Mouse (Mus musculus) embryo, embryonic 10.5 days (tissue): ENCODE results near the gene Snrpg.
"Not testable (repeated sequence)": the region's sequence is repeated elsewhere in the genome, so short reads cannot be mapped to it uniquely, and the experiment has no call there.

Experiments used
- DNase-seq: peaks from one replicate; pipeline ENCODE4 v3.0.0-alpha.2; 2015; ENCODE audit warnings: low spot score

Gene Snrpg

GRCm38 (mm10) chr6:86370764-86371339 is at the start of gene Snrpg:
Snrpg (plus strand) TSS chr6:86371304.
- DNase-seq: no peak

DNA sequence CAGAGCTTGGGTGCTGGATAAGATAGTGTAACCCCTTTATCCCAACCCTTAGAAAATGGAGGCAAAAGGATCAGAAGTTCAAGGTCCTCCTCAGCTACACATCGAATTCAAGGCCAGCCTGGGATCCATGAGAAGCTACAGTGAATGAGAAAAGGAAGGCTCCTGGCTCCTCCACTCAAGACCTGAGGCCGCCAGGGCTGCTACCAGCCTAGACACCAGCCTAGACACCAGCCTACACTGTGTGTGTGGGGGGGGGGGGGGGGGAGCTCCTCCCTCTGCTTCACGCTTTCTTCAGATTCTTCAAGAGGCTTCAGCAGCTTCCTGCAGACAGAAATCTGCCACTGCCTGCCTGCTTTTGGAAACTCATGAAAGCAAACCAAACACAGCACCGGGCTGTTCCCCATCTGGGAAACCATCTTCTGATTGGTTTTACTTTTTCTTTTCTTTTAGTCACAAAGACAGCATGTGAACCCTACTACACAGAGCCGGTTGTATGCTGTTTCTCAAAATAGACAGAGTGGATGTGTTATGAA is 49.0 kb upstream of the Snrpg start:
- no peak for DNase-seq

DNA sequence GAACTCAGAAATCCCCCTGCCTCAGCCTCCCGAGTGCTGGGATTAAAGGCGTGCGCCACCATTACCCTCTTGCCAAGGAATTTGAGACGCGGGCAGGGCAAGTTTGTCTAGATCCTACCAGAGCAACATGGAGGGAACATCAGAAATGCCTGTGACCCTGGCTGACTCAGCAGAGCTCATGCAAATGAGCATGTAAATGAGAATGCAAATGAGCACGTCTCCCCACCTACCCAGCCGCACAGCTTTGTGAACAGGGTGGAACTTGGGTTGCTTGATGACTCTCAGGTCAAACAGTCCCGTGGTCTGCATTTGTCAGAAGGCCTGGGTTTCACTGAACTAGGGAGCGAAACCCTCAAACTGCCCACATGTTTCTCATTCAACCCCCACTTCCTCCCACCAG is 48.1 kb upstream of the Snrpg start:
- DNase-seq: no peak

DNA sequence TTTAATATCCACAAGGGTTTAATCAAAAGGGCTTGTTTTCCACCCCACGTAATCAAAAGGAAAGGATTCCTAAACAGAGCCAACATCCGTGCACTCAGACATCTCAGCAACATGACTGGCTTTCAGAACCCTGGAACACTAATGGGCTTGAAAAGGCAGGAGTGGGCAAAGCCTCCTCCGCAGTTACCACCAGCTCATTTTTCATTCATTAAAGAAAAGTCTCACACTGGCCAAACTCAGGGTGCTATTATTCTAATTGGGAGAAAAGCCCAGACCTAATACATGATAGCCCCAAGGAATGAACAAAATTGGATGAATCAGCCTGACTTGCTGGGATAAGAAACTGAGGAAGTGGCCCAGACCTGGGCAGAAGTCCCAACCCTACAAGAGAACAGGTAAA is 46.7 kb upstream of the Snrpg start:
- DNase-seq: no peak

GRCm38 (mm10) chr6:86325646-86326045 is 45.5 kb upstream of the Snrpg start:
- DNase-seq: no peak

- DNase-seq: no peak
These were observed 44.2 kb upstream of the Snrpg start for GRCm38 (mm10) chr6:86326866-86327265.

DNA sequence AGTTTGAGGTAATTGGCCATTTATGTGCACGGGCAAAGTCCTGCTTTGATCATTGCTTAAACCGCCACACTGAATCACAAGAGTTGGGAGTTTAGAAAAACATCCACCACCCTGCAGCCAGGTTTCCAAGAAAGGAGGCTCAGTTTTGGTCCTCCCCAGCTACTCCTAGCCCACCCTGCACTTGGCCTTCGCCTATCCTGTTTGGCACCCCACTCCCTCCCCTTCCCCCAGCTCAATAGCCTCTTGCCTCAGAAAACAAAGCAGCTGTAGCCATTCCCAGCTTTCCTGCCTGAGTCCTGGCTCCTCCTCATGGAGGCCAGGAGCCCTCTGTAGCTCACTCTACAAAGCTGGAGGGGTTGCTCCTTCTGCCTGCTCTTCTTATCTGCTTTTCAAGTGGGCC is 42.7 kb upstream of the Snrpg start:
- DNase-seq: no peak

- no peak for DNase-seq
These were observed 41.2 kb upstream of the Snrpg start for GRCm38 (mm10) chr6:86329943-86330342.

GRCm38 (mm10) chr6:86335121-86335849 is 35.8 kb upstream of the Snrpg start:
- DNase-seq: no peak

GRCm38 (mm10) chr6:86335860-86336259 is 35.2 kb upstream of the Snrpg start:
- no peak for DNase-seq

- DNase-seq: not testable (repeated sequence)
These were observed 34.8 kb upstream of the Snrpg start for GRCm38 (mm10) chr6:86336340-86336739.

- peak; percentile 51 for DNase-seq
These were observed 27.4 kb upstream of the Snrpg start for GRCm38 (mm10) chr6:86343656-86344055.

DNA sequence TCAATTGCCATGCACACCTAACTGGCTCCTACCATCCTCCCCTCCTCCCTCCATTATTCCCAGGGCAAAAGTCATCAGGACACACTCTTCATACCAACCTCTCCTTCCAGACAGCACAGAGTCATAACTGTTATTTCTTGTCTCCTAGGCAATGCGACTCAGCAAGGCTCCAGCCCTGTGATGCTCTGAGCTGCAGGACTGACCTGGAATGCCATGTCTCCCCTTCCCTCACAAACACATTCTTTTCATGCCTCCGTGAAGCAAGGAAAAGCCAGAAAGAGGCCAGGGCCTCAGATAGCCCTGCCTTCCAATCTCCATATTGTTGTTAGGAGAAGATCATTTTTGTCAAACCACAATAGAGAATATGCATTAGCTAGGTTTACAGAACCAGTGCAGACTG is 25.0 kb upstream of the Snrpg start:
- no peak for DNase-seq

DNA sequence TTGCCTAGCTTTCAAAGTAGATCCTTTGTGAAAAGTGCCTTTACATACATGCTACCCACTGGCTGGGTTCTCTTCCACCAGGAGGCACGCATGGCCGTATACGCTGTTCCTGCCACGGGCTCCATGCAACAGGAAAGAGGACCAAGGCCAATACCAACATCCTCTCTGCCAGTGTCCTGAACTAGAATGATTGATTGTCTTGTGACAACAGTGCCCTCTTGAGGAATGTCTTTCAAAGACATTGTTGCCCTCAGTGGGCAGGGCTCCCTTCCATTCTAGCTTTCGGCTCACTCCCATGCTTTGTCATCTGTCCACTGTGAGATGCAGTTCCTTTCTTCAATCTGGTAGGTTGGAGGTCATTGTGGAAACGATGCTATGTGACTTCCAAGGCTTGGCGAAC is 21.8 kb upstream of the Snrpg start:
- DNase-seq: peak; percentile 53

GRCm38 (mm10) chr6:86354948-86355347 is 16.2 kb upstream of the Snrpg start:
- no peak for DNase-seq

DNA sequence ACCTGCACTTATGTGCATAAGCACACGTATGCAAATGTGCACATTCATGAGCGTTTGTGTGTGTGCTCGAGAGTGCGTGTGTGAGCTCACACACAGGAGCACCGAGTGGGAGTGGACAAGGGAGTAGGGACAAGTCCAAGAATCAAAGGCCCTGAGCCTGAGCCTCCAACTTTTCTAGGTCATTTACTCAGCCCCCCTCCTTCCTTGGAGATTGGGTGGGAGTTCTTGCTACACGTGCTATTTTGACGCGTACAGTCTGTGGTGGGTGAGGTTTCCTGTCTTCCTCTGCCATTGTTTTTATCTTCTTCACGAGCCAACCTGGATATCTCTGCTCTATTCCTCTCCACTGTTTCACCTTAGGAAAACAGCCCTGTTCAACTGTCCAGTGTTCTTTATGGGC is 14.1 kb upstream of the Snrpg start:
- no peak for DNase-seq

DNA sequence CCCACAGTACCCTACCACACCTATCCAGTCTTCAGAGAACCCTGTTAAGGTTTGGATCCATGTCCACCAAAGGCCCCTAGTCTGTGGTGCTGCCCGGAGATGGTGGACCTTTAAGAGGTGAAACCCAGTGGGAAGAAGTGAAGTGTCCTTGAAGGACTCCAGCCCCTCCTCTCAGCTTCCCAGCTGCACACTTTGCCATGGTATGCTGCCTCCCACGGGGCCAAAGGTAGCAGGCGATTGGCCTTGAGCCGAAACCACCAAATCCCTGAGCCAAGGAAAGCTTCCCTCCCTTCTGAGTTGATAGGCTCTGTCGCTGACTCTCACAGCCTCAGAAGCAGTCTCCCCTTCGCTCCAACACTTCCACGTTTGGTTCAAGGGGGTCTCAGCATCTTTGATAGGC is 10.4 kb upstream of the Snrpg start:
- DNase-seq: no peak

- no peak for DNase-seq
These were observed 9.7 kb upstream of the Snrpg start for GRCm38 (mm10) chr6:86361373-86361772.

GRCm38 (mm10) chr6:86364442-86365141 is 6.5 kb upstream of the Snrpg start:
- peak; percentile 94 for DNase-seq

DNA sequence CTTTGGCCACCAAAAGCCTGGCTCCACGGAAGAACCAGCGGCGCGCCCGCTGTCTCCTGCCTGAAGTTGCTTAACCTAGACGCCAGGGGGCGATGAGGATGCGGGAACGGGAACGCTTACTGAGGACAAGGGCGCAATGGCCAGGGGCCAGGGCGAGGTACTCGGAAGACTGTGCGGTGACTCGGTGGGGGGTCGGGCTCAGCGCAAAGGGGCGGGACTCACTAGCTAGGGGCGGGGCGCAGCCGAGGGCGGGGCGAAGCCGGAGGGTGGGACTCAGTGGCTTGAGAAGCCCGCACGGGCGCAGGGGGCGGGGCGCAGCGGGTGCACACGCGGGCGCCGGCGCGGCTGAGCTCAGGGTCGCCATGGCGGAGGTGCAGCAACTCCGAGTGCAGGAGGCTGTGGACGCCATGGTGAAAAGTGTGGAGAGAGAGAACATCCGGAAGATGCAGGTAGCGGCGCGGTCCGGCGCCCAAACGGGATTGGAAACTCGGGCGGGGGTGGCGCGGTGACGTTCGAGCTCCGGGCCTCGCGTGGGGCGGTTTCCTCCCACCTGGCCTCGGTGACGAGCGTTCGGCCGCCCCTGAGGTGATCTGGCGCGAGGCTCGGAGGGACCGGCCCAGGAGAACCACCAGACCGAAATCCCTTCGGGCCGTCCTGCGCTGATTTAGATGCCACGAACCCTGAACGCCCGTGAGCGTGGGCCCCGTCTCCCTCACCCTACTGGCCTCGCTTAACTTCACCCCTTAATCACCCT is 5.6 kb upstream of the Snrpg start, which contains the start of gene Fam136a:
Gene Fam136a (plus strand): TSS at position 276 of the 754 bp plus-strand sequence.
- DNase-seq: peak; percentile 98

GRCm38 (mm10) chr6:86366125-86366852 is 4.8 kb upstream of the Snrpg start:
- DNase-seq: no peak

DNA sequence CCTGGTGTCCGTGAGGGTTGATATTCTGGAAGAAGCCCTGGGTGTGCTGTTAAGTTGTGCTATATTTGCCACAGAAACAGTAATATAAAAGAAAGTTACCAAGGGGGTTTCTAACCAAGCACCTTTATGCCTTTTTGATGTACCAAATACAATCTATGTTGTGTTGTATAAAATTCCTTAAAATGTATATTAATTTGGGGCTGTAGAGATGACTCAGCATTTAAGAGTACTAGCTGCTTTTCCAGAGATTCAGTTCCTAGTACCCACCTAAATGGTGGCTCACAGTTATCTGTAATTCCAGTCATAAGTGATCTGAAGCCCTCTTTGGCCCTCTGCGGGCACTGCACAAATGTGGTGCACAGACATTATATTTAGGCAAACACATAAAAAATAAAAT is 4.3 kb upstream of the Snrpg start:
- DNase-seq: no peak
